Mouse (Mus musculus) intestine, embryonic 16.5 days (tissue): ENCODE measurements around the gene Rap2c. TPM values are rescaled to one million over a fixed set of nuclear protein-coding genes. Genes with fewer than 3 reads are reported as not detected.

Experiments used
- ATAC-seq: fragments of 200-750 bp; cut with Nextera tagmentation; 2 replicates; pipeline ENCODE4 v1.8.0; 2017; ENCODE audit warnings: moderate TSS enrichment, moderate library complexity
- H3K27ac ChIP-seq: fragments of 300-500 bp; sonication (generic); 2 replicates; pipeline ENCODE4 v1.5.1; 2014; ENCODE audit warnings: mild to moderate bottlenecking, low read length
- H3K27me3 ChIP-seq: fragments of 300-500 bp; sonication (generic); replicated peaks from 2 replicates; pipeline ENCODE4 v1.6.1; 2014; ENCODE audit warnings: low read length, control low read depth, mixed read lengths; ENCODE audit not compliant: control insufficient read depth, insufficient read depth
- H3K36me3 ChIP-seq: fragments of 300-500 bp; sonication (generic); 2 replicates; pipeline ENCODE4 v1.6.1; 2014; ENCODE audit warnings: low read length, control low read depth; ENCODE audit not compliant: control insufficient read depth, insufficient read depth
- H3K4me1 ChIP-seq: fragments of 300-500 bp; sonication (generic); 2 replicates; pipeline ENCODE4 v1.6.1; 2014; ENCODE audit warnings: low read length, control low read depth, mixed read lengths; ENCODE audit not compliant: control insufficient read depth, insufficient read depth
- H3K4me2 ChIP-seq: fragments of 300-500 bp; sonication (generic); 2 replicates; pipeline ENCODE4 v1.6.1; 2014; ENCODE audit warnings: low read depth, low read length, control low read depth
- H3K4me3 ChIP-seq: fragments of 300-500 bp; sonication (generic); 2 replicates; pipeline ENCODE4 v1.5.1; 2014; ENCODE audit warnings: mild to moderate bottlenecking, low read length
- H3K9ac ChIP-seq: fragments of 300-500 bp; sonication (generic); 2 replicates; pipeline ENCODE4 v1.6.1; 2014; ENCODE audit warnings: low read depth, low read length
- H3K9me3 ChIP-seq: fragments of 300-500 bp; sonication (generic); 2 replicates; pipeline ENCODE4 v1.6.1; 2016; ENCODE audit warnings: low read length, control low read depth; ENCODE audit not compliant: control insufficient read depth
- WGBS: fragments of 180-500 bp; shearing (Covaris S2); extraction: QIAGEN DNeasy Blood & Tissue Kit; methylation state at CpG from one replicate; pipeline ENCODE4 v1.1.7; 2014; 5-methylcytosine and 5-hydroxymethylcytosine counted together
- polyA plus RNA-seq: library from polyadenylated mRNA; unstranded; fragments of >200 nt; fragmentation: Nextera tagmentation; extraction: Ambion mirVana; gene quantifications from 2 replicates; pipeline ENCODE4 v1.2.1, GENCODE M21; 2015

Gene Rap2c
- polyA plus RNA-seq, 1 experiment from 2014 or later = 15.5 TPM

DNA sequence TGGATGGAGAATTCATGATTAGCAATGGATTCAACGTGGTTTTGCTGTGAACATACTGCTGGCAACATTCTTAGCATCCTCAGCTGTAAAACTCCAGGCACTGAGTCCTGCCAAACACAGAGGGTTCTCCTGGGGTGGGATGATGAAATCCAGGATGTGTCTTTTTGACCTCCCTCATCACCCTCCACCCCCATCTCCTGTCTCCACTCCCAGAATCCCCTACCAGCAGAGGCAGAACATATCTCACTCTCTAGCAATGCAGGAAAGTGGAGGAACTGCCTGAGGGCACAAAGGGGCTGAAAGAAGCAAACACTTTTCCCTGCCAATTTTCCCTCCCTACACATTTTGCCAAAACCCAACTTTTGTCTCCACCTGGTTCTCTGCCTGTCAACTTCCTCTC, 29.2 kb downstream of the Rap2c start:
- WGBS = 59% methylated on average over 1 of the region's 1 CpGs
- no peaks in the 10 kb centered on the region for H3K4me1 ChIP-seq
- no peak overlapping the region for H3K4me3 ChIP-seq
- H3K4me2 ChIP-seq = no peak overlapping the region
- no peak overlapping the region for H3K9ac ChIP-seq
- no peak for ATAC-seq
- H3K27ac ChIP-seq = no peak overlapping the region
- H3K9me3 ChIP-seq = no peaks in the 10 kb centered on the region
- H3K27me3 ChIP-seq = no peaks in the 10 kb centered on the region
- no peaks in the 10 kb centered on the region for H3K36me3 ChIP-seq

DNA sequence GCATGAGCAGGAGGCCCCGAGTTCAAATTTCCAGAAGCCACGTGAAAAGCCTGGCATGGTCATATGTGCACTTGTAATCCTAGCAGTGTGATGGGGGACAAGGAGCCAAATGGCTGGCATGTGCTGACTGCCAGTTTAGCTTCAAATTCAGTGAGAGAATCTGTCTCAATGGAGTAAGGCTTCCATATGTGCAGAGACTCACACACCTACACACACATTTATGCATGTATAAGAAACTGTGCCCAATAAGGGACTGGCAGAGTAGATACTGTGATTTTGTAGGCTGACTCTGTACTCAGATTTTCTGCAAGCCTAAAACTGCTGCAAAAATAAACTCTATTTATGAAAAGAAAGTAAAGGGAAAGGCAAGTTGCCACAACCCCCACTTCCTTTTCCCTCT, 39.4 kb downstream of the Rap2c start:
- Histone ChIP-seq H3K27me3 (0 out of 2 replicates have a peak, but pooled peaks cover 3% of the 10 kb centered on the region), H3K4me2 (no peak overlapping the region), H3K9me3 (no peaks in the 10 kb centered on the region), H3K4me3 (no peak overlapping the region), H3K9ac (no peak overlapping the region), H3K36me3 (no peaks in the 10 kb centered on the region), H3K4me1 (no peaks in the 10 kb centered on the region), H3K27ac (no peak overlapping the region)
- WGBS = 76% methylated on average over 2 of the region's 2 CpGs
- ATAC-seq = no peak

DNA sequence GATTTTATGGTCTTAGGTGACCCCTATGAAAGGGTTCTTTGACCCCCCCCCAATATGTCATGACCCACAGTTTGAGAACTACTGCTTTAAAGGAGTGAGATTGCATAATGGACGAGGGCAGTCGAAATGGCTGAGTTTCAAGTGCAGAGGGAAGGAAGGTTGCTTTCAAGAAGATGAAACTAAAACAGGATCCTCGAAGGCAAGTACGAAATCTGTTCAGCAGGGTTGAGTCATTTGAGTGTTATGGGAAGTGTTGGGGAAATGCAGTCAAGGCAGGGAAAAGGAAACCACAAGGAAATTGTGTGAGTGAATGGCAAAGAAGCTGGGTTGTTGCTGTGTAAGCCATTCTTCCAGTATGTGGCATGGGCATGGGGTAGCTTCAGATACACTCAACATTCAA, 45.7 kb downstream of the Rap2c start:
- H3K27me3 ChIP-seq = no peaks in the 10 kb centered on the region
- H3K4me1 ChIP-seq = no peaks in the 10 kb centered on the region
- no peak overlapping the region for H3K9ac ChIP-seq
- 81% methylated on average over 4 of the region's 4 CpGs for WGBS
- no peak overlapping the region for H3K4me3 ChIP-seq
- H3K27ac ChIP-seq = no peak overlapping the region
- H3K36me3 ChIP-seq = no peaks in the 10 kb centered on the region
- no peaks in the 10 kb centered on the region for H3K9me3 ChIP-seq
- no peak overlapping the region for H3K4me2 ChIP-seq
- ATAC-seq = no peak

DNA sequence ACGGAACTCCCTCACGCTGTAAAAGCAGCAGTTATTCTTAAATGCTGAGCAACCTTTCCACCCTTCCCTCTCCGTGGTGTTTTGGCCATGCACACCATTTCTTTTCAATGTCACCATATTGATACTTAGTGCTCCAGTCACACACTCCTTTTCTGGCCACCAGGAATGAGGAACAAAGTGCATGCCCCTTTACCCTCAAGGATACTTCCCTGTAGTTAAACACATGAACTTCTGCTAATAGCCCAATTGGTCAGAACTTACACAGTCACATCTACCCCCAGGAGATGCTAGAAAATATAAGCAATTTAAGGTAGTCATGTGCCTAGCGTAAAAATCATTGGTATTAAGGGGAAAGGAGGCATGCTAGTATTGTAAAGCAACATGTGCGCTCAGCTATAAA, 47.9 kb downstream of the Rap2c start:
- ATAC-seq = no peak
- Histone ChIP-seq H3K27me3 (no peaks in the 10 kb centered on the region), H3K4me1 (no peaks in the 10 kb centered on the region), H3K36me3 (no peaks in the 10 kb centered on the region), H3K9me3 (no peaks in the 10 kb centered on the region), H3K4me3 (no peak overlapping the region), H3K27ac (no peak overlapping the region), H3K4me2 (no peak overlapping the region), H3K9ac (no peak overlapping the region)
- WGBS = 84% methylated on average over 5 of the region's 5 CpGs

DNA sequence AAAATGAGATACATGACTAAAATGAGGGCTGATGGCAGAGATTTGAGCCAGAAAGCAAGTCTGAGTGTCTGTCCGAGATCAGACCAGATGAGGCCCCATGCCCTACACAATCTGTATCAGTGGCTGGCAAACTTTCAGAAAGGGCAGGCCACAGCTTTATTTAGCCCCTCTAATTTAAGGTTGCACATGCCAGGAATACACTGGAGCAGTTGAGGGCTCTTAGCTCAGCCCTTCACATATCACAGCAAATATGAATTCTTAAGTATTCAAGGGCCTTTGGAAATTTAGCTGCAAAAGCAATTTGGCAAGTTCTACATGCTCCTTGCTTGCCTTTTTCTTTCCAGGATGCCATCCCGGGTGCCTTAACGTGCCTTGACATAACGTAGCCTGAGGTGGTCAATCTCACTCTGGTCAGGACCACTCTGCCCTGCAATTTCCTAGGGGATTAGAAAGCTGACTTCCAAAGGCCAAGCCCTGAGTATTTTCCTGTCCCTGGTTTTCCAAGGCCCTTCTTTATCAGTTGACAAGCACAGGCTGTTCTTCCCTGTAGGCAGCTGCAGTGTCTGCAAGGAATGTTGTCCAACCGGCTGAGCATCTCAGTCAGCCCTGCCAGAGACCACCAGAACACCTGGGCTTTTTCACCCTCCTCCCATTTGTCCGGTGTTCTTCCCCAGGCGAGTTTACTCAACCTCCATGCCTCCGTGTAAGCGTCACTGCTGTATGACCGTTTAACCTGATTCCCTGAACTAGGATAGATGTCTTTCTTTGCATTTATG, 49.5 kb downstream of the Rap2c start:
- Histone ChIP-seq H3K27me3 (no peaks in the 10 kb centered on the region), H3K36me3 (no peaks in the 10 kb centered on the region), H3K9me3 (no peaks in the 10 kb centered on the region), H3K4me3 (no peak overlapping the region), H3K4me2 (no peak overlapping the region), H3K9ac (no peak overlapping the region), H3K27ac (no peak overlapping the region), H3K4me1 (no peaks in the 10 kb centered on the region)
- ATAC-seq = no peak
- WGBS = 40% methylated on average over 10 of the region's 10 CpGs

DNA sequence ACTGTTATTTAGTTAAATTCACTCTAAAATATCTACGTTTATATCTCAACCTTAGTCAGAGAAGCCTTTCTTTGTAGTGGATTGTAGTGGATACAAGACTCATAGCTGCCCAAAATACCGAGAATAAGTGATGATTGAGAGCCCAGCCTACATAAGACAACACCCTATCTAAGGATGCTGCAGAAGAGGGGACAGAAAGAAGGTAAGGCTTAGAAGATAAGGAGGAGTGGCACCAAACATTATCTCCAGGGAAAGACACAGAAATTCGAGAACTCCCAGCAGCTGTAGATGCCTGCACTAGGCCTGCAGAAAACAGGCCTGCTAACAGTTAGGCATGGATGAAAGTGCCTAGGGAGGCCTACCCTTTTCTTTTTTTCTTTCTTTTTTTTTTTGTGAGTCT, 52.7 kb downstream of the Rap2c start:
- H3K36me3 ChIP-seq = no peaks in the 10 kb centered on the region
- WGBS = 73% methylated on average over 3 of the region's 3 CpGs
- ATAC-seq = no peak
- no peak overlapping the region for H3K4me2 ChIP-seq
- no peaks in the 10 kb centered on the region for H3K9me3 ChIP-seq
- H3K27ac ChIP-seq = no peak overlapping the region
- H3K9ac ChIP-seq = no peak overlapping the region
- no peaks in the 10 kb centered on the region for H3K27me3 ChIP-seq
- no peak overlapping the region for H3K4me3 ChIP-seq
- no peaks in the 10 kb centered on the region for H3K4me1 ChIP-seq

DNA sequence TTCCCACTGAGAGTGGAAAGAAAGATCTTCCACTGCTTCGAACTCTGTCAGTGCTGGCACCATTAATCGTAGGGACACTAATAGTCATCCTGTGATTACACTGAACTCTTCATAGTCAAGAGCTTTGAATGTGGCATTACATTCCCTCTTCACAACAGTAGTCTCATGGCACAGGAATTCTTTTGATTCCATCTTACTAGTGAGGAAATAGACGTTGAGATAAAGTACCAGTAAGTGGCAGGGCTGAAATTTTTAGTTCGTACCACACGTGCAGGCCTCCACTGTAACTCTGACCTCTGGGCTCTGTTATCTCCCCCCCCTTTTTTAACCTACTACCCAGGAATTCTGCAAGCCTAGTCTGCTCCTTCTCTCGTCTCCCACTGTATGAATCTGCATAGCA, 54.9 kb downstream of the Rap2c start:
- H3K4me2 ChIP-seq = no peak overlapping the region
- H3K27me3 ChIP-seq = no peaks in the 10 kb centered on the region
- H3K9me3 ChIP-seq = no peaks in the 10 kb centered on the region
- no peak overlapping the region for H3K4me3 ChIP-seq
- WGBS = 65% methylated on average over 6 of the region's 6 CpGs
- ATAC-seq = no peak
- no peak overlapping the region for H3K27ac ChIP-seq
- H3K9ac ChIP-seq = no peak overlapping the region
- H3K4me1 ChIP-seq = no peaks in the 10 kb centered on the region
- H3K36me3 ChIP-seq = no peaks in the 10 kb centered on the region

Other genes starting within 250 kb of the Rap2c start
- gene Stk26, start 177.0 kb downstream of the Rap2c start, polyA plus RNA-seq = 5.2 and 5.5 TPM in 2 replicates
- not detected in 2 replicates for gene Frmd7, start 75.3 kb downstream of the Rap2c start, polyA plus RNA-seq
- 7.8 and 9.1 TPM in 2 replicates for gene Mbnl3, start 188.5 kb upstream of the Rap2c start, polyA plus RNA-seq